Mouse (Mus musculus) G1E (cell line): ENCODE results near the gene Chst12.

Experiments used
- CTCF ChIP-seq: IDR thresholded peaks from 2 replicates; pipeline ENCODE4 v1.5.1; 2012; ENCODE audit warnings: low read depth, low read length, inconsistent platforms, mixed read lengths
- GATA1 ChIP-seq: IDR thresholded peaks from 2 replicates; pipeline ENCODE4 v1.6.1; 2012; ENCODE audit warnings: borderline replicate concordance, low read length, inconsistent platforms, mixed read lengths
- GATA2 ChIP-seq: IDR thresholded peaks from 2 replicates; pipeline ENCODE4 v1.6.1; 2012; ENCODE audit warnings: low read depth, low read length, inconsistent platforms, borderline replicate concordance
- POLR2AphosphoS5 ChIP-seq: IDR thresholded peaks from 2 replicates; pipeline ENCODE4 v1.6.1; 2012; ENCODE audit warnings: low read depth, low read length, inconsistent platforms; ENCODE audit not compliant: insufficient replicate concordance

- TF ChIP-seq CTCF (no peak), GATA2 (no peak), GATA1 (no peak), POLR2AphosphoS5 (no peak)
Observed at GRCm38 (mm10) chr5:140506096-140506794, 895 bp downstream of the Chst12 start.
